Mouse (Mus musculus): ENCODE results near the gene Olfr172. TPM values are rescaled to one million over a fixed set of nuclear protein-coding genes. Genes with fewer than 3 reads are reported as not detected.
A peak's percentile ranks its signal among the peaks of the same experiment; 100 is the strongest.

Olfr172 gene
- polyA plus RNA-seq, 1 experiment from 2014 or later: not detected

DNA sequence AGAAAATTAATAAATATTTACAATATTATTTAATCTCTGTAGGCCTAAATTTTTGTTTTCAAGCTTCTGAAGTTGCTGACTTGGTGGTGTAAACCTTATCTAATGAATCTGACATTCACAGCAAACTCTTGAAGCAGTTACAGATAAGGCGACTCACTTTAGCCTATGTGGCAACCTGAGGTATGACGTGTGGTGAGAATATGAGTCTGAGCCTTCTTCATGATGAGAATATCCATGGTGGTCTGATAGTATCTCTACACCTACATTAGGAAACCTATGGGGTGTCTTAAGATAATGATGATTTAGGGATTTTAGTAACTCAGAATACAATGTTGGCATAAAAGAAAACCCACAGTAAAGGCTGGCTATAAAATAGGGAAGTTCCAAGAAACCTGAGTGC, 40.7 kb downstream of the Olfr172 start:
- no peaks in the 10 kb centered on the region for H3K27me3 ChIP-seq
- H3K36me3 ChIP-seq: no peaks in the 10 kb centered on the region
- ATAC-seq (ENCODE audit: insufficient number of reproducible peaks, low FRiP score, low TSS enrichment, low read depth): no peak
- no peak overlapping the region for H3K4me3 ChIP-seq (replicated peaks)
- WGBS: 86% methylated on average over 2 of the region's 2 CpGs
- H3K9me3 ChIP-seq (replicated peaks): no peaks in the 10 kb centered on the region
- H3K27ac ChIP-seq (replicated peaks): no peak overlapping the region
- H3K9ac ChIP-seq: no peak overlapping the region
- H3K4me1 ChIP-seq: no peaks in the 10 kb centered on the region
- no peak overlapping the region for H3K4me2 ChIP-seq (replicated peaks)

DNA sequence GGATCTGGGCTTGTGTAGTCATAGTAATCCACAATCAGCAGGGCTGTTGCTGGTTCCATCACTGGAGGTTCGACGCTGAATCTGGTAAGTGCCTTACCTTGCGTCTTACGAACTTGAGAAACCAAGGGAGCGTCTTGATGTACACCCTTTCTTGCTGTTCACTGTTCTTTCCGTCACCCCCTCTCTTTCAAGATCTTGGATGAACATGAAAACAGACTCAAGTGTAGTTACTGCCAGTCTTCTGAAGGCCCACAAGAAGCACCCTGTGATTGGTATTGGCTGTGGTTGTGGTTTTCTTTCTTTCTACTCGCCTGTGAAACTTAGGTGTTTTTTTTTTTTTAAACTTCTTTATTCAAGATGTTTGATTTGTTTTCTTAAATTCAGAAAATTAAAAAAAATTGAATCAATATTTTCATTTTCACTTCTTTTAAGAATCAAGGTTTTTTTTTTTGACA, 44.3 kb downstream of the Olfr172 start, which contains the start of gene Gpr15:
Gpr15 (minus strand) TSS at position 405 of the 455 bp plus-strand sequence.
- ATAC-seq (ENCODE audit: insufficient number of reproducible peaks, low FRiP score, low TSS enrichment, low read depth): no peak
- Histone ChIP-seq H3K4me1 (no peaks in the 10 kb centered on the region), H3K36me3 (no peaks in the 10 kb centered on the region), H3K9me3 (replicated peaks) (no peaks in the 10 kb centered on the region), H3K9ac (no peak within 1 kb of the TSS), H3K4me3 (replicated peaks) (no peak within 1 kb of the TSS), H3K27ac (replicated peaks) (no peak within 1 kb of the TSS), H3K4me2 (replicated peaks) (no peak within 1 kb of the TSS), H3K27me3 (no peaks in the 10 kb centered on the region)
- whole genome bisulfite sequencing: 87% methylated on average over 7 of the region's 7 CpGs

DNA sequence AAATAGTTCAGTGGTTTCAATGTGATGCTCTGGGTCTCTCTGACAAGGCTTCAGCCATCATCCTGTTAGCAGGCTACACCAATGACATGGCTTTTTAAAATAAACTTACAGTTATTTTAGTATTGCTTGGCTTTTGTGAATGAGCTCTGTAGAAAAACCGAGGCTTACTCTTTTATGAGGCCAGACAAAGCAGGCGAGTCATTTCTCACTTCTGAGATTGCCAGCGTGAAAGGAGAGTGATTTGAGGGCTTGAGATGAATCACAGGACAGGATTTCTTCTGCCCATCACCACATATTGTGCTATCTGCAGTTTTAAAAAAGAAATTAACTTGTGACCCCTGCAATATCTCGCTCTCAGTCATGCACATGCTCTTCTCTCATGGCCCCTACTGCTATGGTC, 48.0 kb downstream of the Olfr172 start:
- Histone ChIP-seq H3K27ac (replicated peaks) (no peak overlapping the region), H3K27me3 (no peaks in the 10 kb centered on the region), H3K36me3 (no peaks in the 10 kb centered on the region), H3K9ac (no peak overlapping the region), H3K4me3 (replicated peaks) (no peak overlapping the region), H3K4me2 (replicated peaks) (no peak overlapping the region), H3K9me3 (replicated peaks) (no peaks in the 10 kb centered on the region), H3K4me1 (no peaks in the 10 kb centered on the region)
- ATAC-seq (ENCODE audit: insufficient number of reproducible peaks, low FRiP score, low TSS enrichment, low read depth): no peak
- 78% methylated on average over 4 of the region's 4 CpGs for WGBS

DNA sequence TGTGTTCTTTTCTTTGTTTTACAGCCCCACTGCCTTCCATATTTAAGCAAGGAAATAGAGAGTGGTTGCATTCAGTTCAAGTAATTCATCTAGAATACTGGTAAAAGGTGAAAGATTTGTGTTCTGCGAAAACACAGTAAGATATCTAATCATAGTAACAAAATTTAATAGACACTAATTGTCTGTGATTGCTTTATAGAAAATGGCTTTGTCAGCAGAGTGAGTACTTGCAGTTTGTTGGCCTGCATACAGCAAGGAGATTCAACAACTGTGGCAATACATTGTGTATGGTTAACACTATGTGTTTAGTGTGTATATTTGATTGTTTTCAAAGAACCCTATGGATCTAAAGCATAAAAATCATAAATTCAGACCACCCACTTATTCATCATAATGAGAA, 49.8 kb downstream of the Olfr172 start:
- Histone ChIP-seq H3K9me3 (replicated peaks) (no peaks in the 10 kb centered on the region), H3K36me3 (no peaks in the 10 kb centered on the region), H3K4me3 (replicated peaks) (no peak overlapping the region), H3K9ac (no peak overlapping the region), H3K4me2 (replicated peaks) (no peak overlapping the region), H3K27ac (replicated peaks) (no peak overlapping the region), H3K4me1 (no peaks in the 10 kb centered on the region), H3K27me3 (no peaks in the 10 kb centered on the region)
- ATAC-seq (ENCODE audit: insufficient number of reproducible peaks, low FRiP score, low TSS enrichment, low read depth): no peak
- WGBS: 96% methylated on average over 1 of the region's 1 CpGs

DNA sequence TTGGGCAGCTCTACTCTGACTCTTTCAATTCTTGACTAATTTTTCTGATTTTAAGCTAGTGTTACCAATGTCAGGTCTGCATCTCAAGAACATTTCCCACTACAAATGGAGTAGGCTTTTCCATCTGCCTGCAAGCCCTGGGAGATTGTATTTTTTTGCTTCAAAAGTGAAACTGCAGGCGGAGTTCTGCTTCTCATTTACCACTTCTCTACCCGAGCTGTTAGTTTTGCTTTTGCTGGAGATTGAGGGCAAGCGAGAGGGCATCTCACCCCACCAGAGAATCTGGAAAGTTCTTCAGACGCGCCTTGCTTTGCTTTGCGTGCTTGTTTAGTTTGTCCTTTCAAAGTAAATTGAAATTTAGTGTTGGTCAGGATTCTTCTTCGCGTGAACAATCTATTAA, 50.8 kb downstream of the Olfr172 start:
- no peaks in the 10 kb centered on the region for H3K9me3 ChIP-seq (replicated peaks)
- no peak for ATAC-seq (ENCODE audit: insufficient number of reproducible peaks, low FRiP score, low TSS enrichment, low read depth)
- no peaks in the 10 kb centered on the region for H3K4me1 ChIP-seq
- 0 out of 2 replicates have a peak overlapping the region, but pooled peaks have one; percentile 4 for H3K4me3 ChIP-seq (replicated peaks)
- WGBS: 44% methylated on average over 8 of the region's 8 CpGs
- H3K27ac ChIP-seq (replicated peaks): no peak overlapping the region
- H3K36me3 ChIP-seq: no peaks in the 10 kb centered on the region
- no peak overlapping the region for H3K4me2 ChIP-seq (replicated peaks)
- H3K9ac ChIP-seq: no peak overlapping the region
- no peaks in the 10 kb centered on the region for H3K27me3 ChIP-seq

Small RNA genes lying within 50 kb of the gene (microRNA-seq; reads per million reads assigned to microRNA genes)
- not detected for gene Gm27564 (ENCODE audit: borderline number of aligned reads)

Other genes starting within 250 kb of the Olfr172 start
- 15.0 and 17.6 TPM in 2 replicates for gene St3gal6, start 238.9 kb downstream of the Olfr172 start, polyA plus RNA-seq (2015; fragmentation: Nextera tagmentation; extraction: Ambion mirVana)
- gene Gm813, start 146.2 kb downstream of the Olfr172 start, polyA plus RNA-seq (2015; fragmentation: Nextera tagmentation; extraction: Ambion mirVana): not detected in 2 replicates
- not detected in 2 replicates for gene E330017A01Rik, start 124.4 kb downstream of the Olfr172 start, polyA plus RNA-seq (2015; fragmentation: Nextera tagmentation; extraction: Ambion mirVana)
- 27.1 and 28.9 TPM in 2 replicates for gene Cpox, start 92.9 kb downstream of the Olfr172 start, polyA plus RNA-seq (2015; fragmentation: Nextera tagmentation; extraction: Ambion mirVana)
- gene Gpr15, start 44.1 kb downstream of the Olfr172 start, polyA plus RNA-seq (2015; fragmentation: Nextera tagmentation; extraction: Ambion mirVana): 0.19 TPM in 1 of 2 replicates, not detected in the other
- 128 and 131 TPM in 2 replicates for gene Cldnd1, start 35.3 kb downstream of the Olfr172 start, polyA plus RNA-seq (2015; fragmentation: Nextera tagmentation; extraction: Ambion mirVana)
- 0.13 TPM in 1 of 2 replicates, not detected in the other for gene Olfr173, start 37.1 kb upstream of the Olfr172 start, polyA plus RNA-seq (2015; fragmentation: Nextera tagmentation; extraction: Ambion mirVana)
- not detected in 2 replicates for gene Olfr175-ps1, start 63.6 kb upstream of the Olfr172 start, polyA plus RNA-seq (2015; fragmentation: Nextera tagmentation; extraction: Ambion mirVana)
- gene Olfr177, start 111.6 kb upstream of the Olfr172 start, polyA plus RNA-seq (2015; fragmentation: Nextera tagmentation; extraction: Ambion mirVana): not detected in 2 replicates
- not detected in 2 replicates for gene Olfr178, start 128.9 kb upstream of the Olfr172 start, polyA plus RNA-seq (2015; fragmentation: Nextera tagmentation; extraction: Ambion mirVana)
- gene Olfr181, start 165.6 kb upstream of the Olfr172 start, polyA plus RNA-seq (2015; fragmentation: Nextera tagmentation; extraction: Ambion mirVana): not detected in 2 replicates
- gene Olfr180, start 166.2 kb upstream of the Olfr172 start, polyA plus RNA-seq (2015; fragmentation: Nextera tagmentation; extraction: Ambion mirVana): not detected in 2 replicates
- not detected in 2 replicates for gene Olfr183, start 232.2 kb upstream of the Olfr172 start, polyA plus RNA-seq (2015; fragmentation: Nextera tagmentation; extraction: Ambion mirVana)

All from embryonic facial prominence, embryonic 15.5 days (tissue).